Mouse (Mus musculus): Measurements from ENCODE around the gene Glud1. TPM values are rescaled to one million over a fixed set of nuclear protein-coding genes. Genes with fewer than 3 reads are reported as not detected.
A peak's percentile ranks its signal among the peaks of the same experiment; 100 is the strongest.

Glud1 gene
- total and polyA plus RNA-seq, 3 experiments, result 45.9 to 109 (median 92.0) TPM

- TF ChIP-seq GATA2 (IDR thresholded peaks at IDR 0.05; ENCODE audit: borderline replicate concordance, low read depth, low read length), result no peak
- TF ChIP-seq TAL1 (conservative IDR thresholded peaks at IDR 0.05; ENCODE audit: low read depth, low read length), result no peak
- TF ChIP-seq POLR2AphosphoS5 (IDR thresholded peaks at IDR 0.05; ENCODE audit: insufficient replicate concordance, low read depth, low read length), result no peak
- TF ChIP-seq GATA1 (IDR thresholded peaks at IDR 0.05; ENCODE audit: borderline replicate concordance, low read length), result no peak
- TF ChIP-seq CTCF (IDR thresholded peaks at IDR 0.05; ENCODE audit: low read depth, low read length), result no peak
- H3K27me3 ChIP-seq (ENCODE audit: insufficient read depth, low read length), result no peaks in the 10 kb centered on the region
- no peak overlapping the region for H3K4me3 ChIP-seq (ENCODE audit: low read depth, low read length)
- no peak for DNase-seq (ENCODE audit: low spot score)
- H3K36me3 ChIP-seq (replicated peaks), result peaks cover 15% of the 10 kb centered on the region
- no peak for ATAC-seq (ENCODE audit: extremely low read depth, insufficient number of reproducible peaks, low FRiP score, poor library complexity, severe bottlenecking)
- peaks cover 3% of the 10 kb centered on the region; the same call in 1 of the 2 replicates for H3K4me1 ChIP-seq (ENCODE audit: insufficient read depth, low read depth, low read length)
- no peaks in the 10 kb centered on the region for H3K9me3 ChIP-seq (replicated peaks)
Observed at GRCm38 (mm10) chr14:34296350-34296749, 14.2 kb upstream of the Glud1 start.

- peak; percentile 8; the same call in 1 of the 2 replicates for ATAC-seq (ENCODE audit: extremely low read depth, insufficient number of reproducible peaks, low FRiP score, poor library complexity, severe bottlenecking)
Observed at GRCm38 (mm10) chr14:34297038-34297437, 13.5 kb upstream of the Glud1 start.

GRCm38 (mm10) chr14:34297634-34298033 lies 12.9 kb upstream of the Glud1 start:
- peaks cover 24% of the 10 kb centered on the region for H3K36me3 ChIP-seq (replicated peaks)
- TF ChIP-seq GATA1 (IDR thresholded peaks at IDR 0.05; ENCODE audit: borderline replicate concordance, low read length), result no peak
- TF ChIP-seq TAL1 (conservative IDR thresholded peaks at IDR 0.05; ENCODE audit: low read depth, low read length), result no peak
- TF ChIP-seq POLR2AphosphoS5 (IDR thresholded peaks at IDR 0.05; ENCODE audit: insufficient replicate concordance, low read depth, low read length), result no peak
- TF ChIP-seq CTCF (IDR thresholded peaks at IDR 0.05; ENCODE audit: low read depth, low read length), result no peak
- TF ChIP-seq GATA2 (IDR thresholded peaks at IDR 0.05; ENCODE audit: borderline replicate concordance, low read depth, low read length), result no peak
- H3K4me3 ChIP-seq (ENCODE audit: low read depth, low read length), result no peak overlapping the region
- ATAC-seq (ENCODE audit: extremely low read depth, insufficient number of reproducible peaks, low FRiP score, poor library complexity, severe bottlenecking), result no peak
- DNase-seq (ENCODE audit: low spot score), result no peak
- H3K9me3 ChIP-seq (replicated peaks), result no peaks in the 10 kb centered on the region
- H3K4me1 ChIP-seq (ENCODE audit: insufficient read depth, low read depth, low read length), result peaks cover 3% of the 10 kb centered on the region; the same call in 1 of the 2 replicates
- H3K27me3 ChIP-seq (ENCODE audit: insufficient read depth, low read length), result no peaks in the 10 kb centered on the region

More at GRCm38 (mm10) chr14:34297038-34297437, 13.5 kb upstream of the Glud1 start:
- Histone ChIP-seq H3K4me1 (ENCODE audit: insufficient read depth, low read depth, low read length) (peaks cover 3% of the 10 kb centered on the region; the same call in 1 of the 2 replicates), H3K36me3 (replicated peaks) (peaks cover 19% of the 10 kb centered on the region), H3K27me3 (ENCODE audit: insufficient read depth, low read length) (no peaks in the 10 kb centered on the region), H3K4me3 (ENCODE audit: low read depth, low read length) (no peak overlapping the region), H3K9me3 (replicated peaks) (no peaks in the 10 kb centered on the region)
- TF ChIP-seq TAL1 (conservative IDR thresholded peaks at IDR 0.05; ENCODE audit: low read depth, low read length) (no peak), POLR2AphosphoS5 (IDR thresholded peaks at IDR 0.05; ENCODE audit: insufficient replicate concordance, low read depth, low read length) (no peak), GATA2 (IDR thresholded peaks at IDR 0.05; ENCODE audit: borderline replicate concordance, low read depth, low read length) (no peak), GATA1 (IDR thresholded peaks at IDR 0.05; ENCODE audit: borderline replicate concordance, low read length) (no peak), CTCF (IDR thresholded peaks at IDR 0.05; ENCODE audit: low read depth, low read length) (no peak)
- DNase-seq (ENCODE audit: low spot score), result no peak

GRCm38 (mm10) chr14:34298871-34299700 lies 11.4 kb upstream of the Glud1 start:
- no peak for ATAC-seq (ENCODE audit: extremely low read depth, insufficient number of reproducible peaks, low FRiP score, poor library complexity, severe bottlenecking)

GRCm38 (mm10) chr14:34302681-34303242 lies 7.8 kb upstream of the Glud1 start:
- no peak for DNase-seq (ENCODE audit: low spot score)
- Histone ChIP-seq H3K27me3 (ENCODE audit: insufficient read depth, low read length) (no peaks in the 10 kb centered on the region), H3K36me3 (replicated peaks) (peaks cover 46% of the 10 kb centered on the region), H3K9me3 (replicated peaks) (no peaks in the 10 kb centered on the region), H3K4me1 (ENCODE audit: insufficient read depth, low read depth, low read length) (peaks cover 2% of the 10 kb centered on the region; the same call in 1 of the 2 replicates), H3K4me3 (ENCODE audit: low read depth, low read length) (no peak overlapping the region)
- TF ChIP-seq CTCF (IDR thresholded peaks at IDR 0.05; ENCODE audit: low read depth, low read length), result no peak
- no peak for TF ChIP-seq GATA1 (IDR thresholded peaks at IDR 0.05; ENCODE audit: borderline replicate concordance, low read length)
- no peak for TF ChIP-seq GATA2 (IDR thresholded peaks at IDR 0.05; ENCODE audit: borderline replicate concordance, low read depth, low read length)
- no peak for TF ChIP-seq TAL1 (conservative IDR thresholded peaks at IDR 0.05; ENCODE audit: low read depth, low read length)
- no peak for TF ChIP-seq POLR2AphosphoS5 (IDR thresholded peaks at IDR 0.05; ENCODE audit: insufficient replicate concordance, low read depth, low read length)
- ATAC-seq (ENCODE audit: extremely low read depth, insufficient number of reproducible peaks, low FRiP score, poor library complexity, severe bottlenecking), result no peak

More at GRCm38 (mm10) chr14:34298871-34299700, 11.4 kb upstream of the Glud1 start:
- no peaks in the 10 kb centered on the region for H3K27me3 ChIP-seq (ENCODE audit: insufficient read depth, low read length)
- H3K4me3 ChIP-seq (ENCODE audit: low read depth, low read length), result no peak overlapping the region
- no peaks in the 10 kb centered on the region for H3K9me3 ChIP-seq (replicated peaks)
- H3K4me1 ChIP-seq (ENCODE audit: insufficient read depth, low read depth, low read length), result peaks cover 3% of the 10 kb centered on the region; the same call in 1 of the 2 replicates
- peaks cover 37% of the 10 kb centered on the region for H3K36me3 ChIP-seq (replicated peaks)
- no peak for DNase-seq (ENCODE audit: low spot score)
- no peak for TF ChIP-seq CTCF (IDR thresholded peaks at IDR 0.05; ENCODE audit: low read depth, low read length)
- TF ChIP-seq TAL1 (conservative IDR thresholded peaks at IDR 0.05; ENCODE audit: low read depth, low read length), result no peak
- TF ChIP-seq GATA2 (IDR thresholded peaks at IDR 0.05; ENCODE audit: borderline replicate concordance, low read depth, low read length), result no peak

- TF ChIP-seq POLR2AphosphoS5 (IDR thresholded peaks at IDR 0.05; ENCODE audit: insufficient replicate concordance, low read depth, low read length) (no peak), GATA1 (IDR thresholded peaks at IDR 0.05; ENCODE audit: borderline replicate concordance, low read length) (no peak), GATA2 (IDR thresholded peaks at IDR 0.05; ENCODE audit: borderline replicate concordance, low read depth, low read length) (no peak), TAL1 (conservative IDR thresholded peaks at IDR 0.05; ENCODE audit: low read depth, low read length) (no peak), CTCF (IDR thresholded peaks at IDR 0.05; ENCODE audit: low read depth, low read length) (no peak)
- Histone ChIP-seq H3K9me3 (replicated peaks) (no peaks in the 10 kb centered on the region), H3K27me3 (ENCODE audit: insufficient read depth, low read length) (no peaks in the 10 kb centered on the region), H3K4me1 (ENCODE audit: insufficient read depth, low read depth, low read length) (0 out of 2 replicates have a peak, but pooled peaks cover 2% of the 10 kb centered on the region), H3K36me3 (replicated peaks) (peaks cover 48% of the 10 kb centered on the region), H3K4me3 (ENCODE audit: low read depth, low read length) (no peak overlapping the region)
- DNase-seq (ENCODE audit: low spot score) (no peak), ATAC-seq (ENCODE audit: extremely low read depth, insufficient number of reproducible peaks, low FRiP score, poor library complexity, severe bottlenecking) (no peak)
Observed at GRCm38 (mm10) chr14:34303265-34303680, 7.3 kb upstream of the Glud1 start.

Data from G1E (cell line).